Comparison of ENCODE assay signal across 9 mouse cellular contexts in the genomic region with DNA sequence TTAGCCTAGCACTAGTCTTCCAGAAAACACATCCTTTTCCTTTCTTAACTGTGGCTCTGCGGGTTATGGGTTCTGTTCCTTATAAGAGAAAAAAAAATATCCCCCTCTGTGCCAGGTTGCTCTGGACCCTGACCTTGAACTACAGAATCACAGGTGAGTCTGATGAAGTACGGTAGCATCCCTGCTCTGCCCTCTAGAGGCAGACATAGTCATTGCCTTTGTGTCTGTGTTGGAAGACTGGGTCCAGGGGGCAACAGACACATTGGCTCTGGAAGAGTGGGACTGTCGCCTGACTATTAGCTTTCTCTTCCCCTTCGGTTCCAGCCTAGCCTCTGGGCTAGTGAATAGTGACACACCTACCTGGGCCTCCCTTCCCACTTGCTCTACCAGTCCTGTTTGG. TPM values are rescaled to one million over a fixed set of nuclear protein-coding genes. Genes with fewer than 3 reads are reported as not detected.
A peak's percentile ranks its signal among the peaks of the same experiment; 100 is the strongest.
DNase-seq lines count a peak whose midpoint lies in the region; ATAC-seq and TF ChIP-seq lines count a peak whose summit lies in the region.
"Had no signal": no experiment of that assay in that cellular context is flagged by ENCODE, and none has a peak within 500 bp of the region (broad histone marks: within the 10 kb centered on the region; RNA-seq: fewer than 3 reads in every experiment).

No protein-coding gene starts in this region.

- peak; percentile 60 for TF ChIP-seq CTCF in liver, embryonic 14.5 days (IDR thresholded peaks at IDR 0.05; ENCODE audit: low read depth)
- TF ChIP-seq CTCF in ES-Bruce4 (IDR thresholded peaks at IDR 0.05; ENCODE audit: low read depth, low read length): peak; percentile 69
- peak; percentile 50; the same call in 1 of the 2 replicates for TF ChIP-seq CTCF in brain, embryonic 14.5 days (IDR thresholded peaks at IDR 0.05; ENCODE audit: borderline replicate concordance, extremely low read depth, insufficient read depth, insufficient read length)

- no peaks in the 10 kb centered on the region for H3K27me3 ChIP-seq in liver, embryonic 14.5 days (ENCODE audit: control insufficient read depth, insufficient read depth, low read length)
- H3K27me3 ChIP-seq in liver, embryonic 11.5 days (replicated peaks; ENCODE audit: control insufficient read depth, insufficient read depth, low read length): no peaks in the 10 kb centered on the region; the same call in 1 of the 2 replicates
- no peaks in the 10 kb centered on the region for H3K27me3 ChIP-seq in ES-Bruce4 (ENCODE audit: control insufficient read depth, insufficient read depth, low read length, poor library complexity, severe bottlenecking)
- no peaks in the 10 kb centered on the region for H3K27me3 ChIP-seq in splenic B cell, adult 2 months (ENCODE audit: control insufficient read depth, insufficient read depth, low read length, poor library complexity, severe bottlenecking)
- no peaks in the 10 kb centered on the region for H3K27me3 ChIP-seq in midbrain, embryonic 14.5 days (ENCODE audit: control insufficient read depth, insufficient read depth, low read length)

- ATAC-seq in liver, embryonic 14.5 days (ENCODE audit: insufficient read depth): no peak
- no peak for ATAC-seq in liver, embryonic 11.5 days (replicated peaks; ENCODE audit: low FRiP score)
- ATAC-seq in midbrain, embryonic 14.5 days (ENCODE audit: low FRiP score, low TSS enrichment): no peak

- no peaks in the 10 kb centered on the region for H3K36me3 ChIP-seq in liver, embryonic 14.5 days (replicated peaks; ENCODE audit: control insufficient read depth, insufficient read depth, low read depth)
- no peaks in the 10 kb centered on the region for H3K36me3 ChIP-seq in liver, embryonic 11.5 days (ENCODE audit: control insufficient read depth, insufficient read depth, low read length)
- no peaks in the 10 kb centered on the region for H3K36me3 ChIP-seq in ES-Bruce4 (ENCODE audit: control insufficient read depth, insufficient read depth, low read length, poor library complexity, severe bottlenecking)
- H3K36me3 ChIP-seq in splenic B cell, adult 2 months (ENCODE audit: control insufficient read depth, insufficient read depth, low read length, poor library complexity, severe bottlenecking): no peaks in the 10 kb centered on the region
- H3K36me3 ChIP-seq in midbrain, embryonic 14.5 days (ENCODE audit: control insufficient read depth, insufficient read depth, low read length): no peaks in the 10 kb centered on the region

- TF ChIP-seq EP300 in liver, embryonic 14.5 days (IDR thresholded peaks at IDR 0.05; ENCODE audit: low read depth): no peak
- TF ChIP-seq EP300 in ES-Bruce4 (IDR thresholded peaks at IDR 0.05; ENCODE audit: insufficient read depth, low read depth, low read length): no peak

- H3K4me1 ChIP-seq in liver, embryonic 14.5 days (replicated peaks; ENCODE audit: control insufficient read depth in 2 of 2, insufficient read depth in 2 of 2, low read length in 1 of 2): no peaks in the 10 kb centered on the region
- no peaks in the 10 kb centered on the region; the same call in 1 of the 2 replicates for H3K4me1 ChIP-seq in liver, embryonic 11.5 days (replicated peaks; ENCODE audit: control insufficient read depth, insufficient read depth, low read length)
- peaks cover 1% of the 10 kb centered on the region for H3K4me1 ChIP-seq in ES-Bruce4 (ENCODE audit: control insufficient read depth, insufficient read depth, low read length)
- H3K4me1 ChIP-seq in midbrain, embryonic 14.5 days (ENCODE audit: control insufficient read depth, insufficient read depth, low read length): peaks cover 45% of the 10 kb centered on the region

- 58% methylated on average over 4 of the region's 4 CpGs for WGBS in liver, embryonic 14.5 days (ENCODE audit: insufficient replicate concordance)
- 71% methylated on average over 4 of the region's 4 CpGs for WGBS in liver, embryonic 11.5 days
- WGBS in midbrain, embryonic 14.5 days: 90% methylated on average over 4 of the region's 4 CpGs

- H3K4me3 ChIP-seq in liver, embryonic 14.5 days (ENCODE audit: insufficient read depth in 1 of 2, low read depth in 2 of 2, low read length in 2 of 2): no peak overlapping the region
- H3K4me3 ChIP-seq in liver, embryonic 11.5 days (ENCODE audit: low read depth, low read length): no peak overlapping the region
- no peak overlapping the region for H3K4me3 ChIP-seq in ES-Bruce4 (ENCODE audit: low read depth, low read length)
- H3K4me3 ChIP-seq in midbrain, embryonic 14.5 days (replicated peaks; ENCODE audit: low read depth, low read length): no peak overlapping the region
- H3K4me3 ChIP-seq: erythroblast, embryonic 14.5 days had no signal

- H3K9me3 ChIP-seq in liver, embryonic 14.5 days (ENCODE audit: control insufficient read depth, low read length): no peaks in the 10 kb centered on the region
- no peaks in the 10 kb centered on the region for H3K9me3 ChIP-seq in liver, embryonic 11.5 days (ENCODE audit: control insufficient read depth, low read length)
- H3K9me3 ChIP-seq in ES-Bruce4 (replicated peaks; ENCODE audit: control insufficient read depth, insufficient read depth, low read length, poor library complexity, severe bottlenecking): no peaks in the 10 kb centered on the region
- no peaks in the 10 kb centered on the region for H3K9me3 ChIP-seq in midbrain, embryonic 14.5 days (ENCODE audit: control insufficient read depth, low read length)

- DNase-seq in liver, embryonic 14.5 days (ENCODE audit: low read depth in 3 of 3, low spot score in 3 of 3): no peak
- DNase-seq in liver, embryonic 11.5 days (ENCODE audit: low spot score): no peak
- DNase-seq in brain, embryonic 14.5 days (ENCODE audit: low read depth): no peak
- peak; percentile 42 for DNase-seq in splenic B cell, adult 2 months (ENCODE audit: low read depth, low spot score)
- DNase-seq in midbrain, embryonic 14.5 days: no peak
- no peak for DNase-seq in right cerebral cortex, postnatal 4 days

- no peak overlapping the region for H3K27ac ChIP-seq in liver, embryonic 14.5 days
- no peak overlapping the region for H3K27ac ChIP-seq in liver, embryonic 11.5 days (ENCODE audit: low read depth, low read length)
- no peak overlapping the region for H3K27ac ChIP-seq in ES-Bruce4 (ENCODE audit: insufficient read depth, low read length)
- no peak overlapping the region for H3K27ac ChIP-seq in midbrain, embryonic 14.5 days (replicated peaks; ENCODE audit: low read depth, low read length)
- H3K27ac ChIP-seq: macrophage had no signal

- no peak overlapping the region for H3K4me2 ChIP-seq in liver, embryonic 14.5 days (ENCODE audit: low read depth)
- H3K4me2 ChIP-seq in liver, embryonic 11.5 days: no peak overlapping the region
- no peak overlapping the region for H3K4me2 ChIP-seq in midbrain, embryonic 14.5 days (ENCODE audit: low read length)

- no peak for TF ChIP-seq POLR2A in ES-Bruce4 (IDR thresholded peaks at IDR 0.05; ENCODE audit: insufficient read depth, low read length)
- TF ChIP-seq POLR2A in brain, embryonic 14.5 days (IDR thresholded peaks at IDR 0.05; ENCODE audit: borderline replicate concordance, extremely low read depth, insufficient read depth, insufficient read length, poor library complexity, severe bottlenecking): no peak

- H3K9ac ChIP-seq in liver, embryonic 14.5 days (replicated peaks): no peak overlapping the region
- H3K9ac ChIP-seq in liver, embryonic 11.5 days (ENCODE audit: low read depth, low read length): no peak overlapping the region
- H3K9ac ChIP-seq in ES-Bruce4 (ENCODE audit: low read depth, poor library complexity, severe bottlenecking): no peak overlapping the region
- H3K9ac ChIP-seq in midbrain, embryonic 14.5 days (replicated peaks; ENCODE audit: low read length): no peak overlapping the region

RNA-seq across cellular contexts. Expression of gene Spsb4, which starts 58.4 kb away (rescaled TPM):
- 0.31 TPM in 2 replicates for polyA plus RNA-seq in liver, embryonic 14.5 days (2012; rRNA removed)
- polyA plus RNA-seq in liver, embryonic 14.5 days (2014; fragmentation: Nextera tagmentation; extraction: Ambion mirVana): 0.37 and 0.42 TPM in 2 replicates
- 6.8 and 8.1 TPM in 2 replicates for polyA plus RNA-seq in liver, embryonic 11.5 days (2014; fragmentation: Nextera tagmentation; extraction: Ambion mirVana)
- 1.9 and 2.6 TPM in 2 replicates for polyA plus RNA-seq in ES-Bruce4 (2011; ENCODE audit: insufficient read depth, insufficient read length, low read depth, missing spikeins)
- 24.8 and 28.6 TPM in 2 replicates for polyA plus RNA-seq in brain, embryonic 14.5 days (2012; rRNA removed)
- polyA plus RNA-seq in midbrain, embryonic 14.5 days (2014; fragmentation: Nextera tagmentation; extraction: Ambion mirVana): 33.9 and 38.5 TPM in 2 replicates
